Mouse (Mus musculus): Measurements from ENCODE around the gene Slc35a3.

The Slc35a3 gene

DNA sequence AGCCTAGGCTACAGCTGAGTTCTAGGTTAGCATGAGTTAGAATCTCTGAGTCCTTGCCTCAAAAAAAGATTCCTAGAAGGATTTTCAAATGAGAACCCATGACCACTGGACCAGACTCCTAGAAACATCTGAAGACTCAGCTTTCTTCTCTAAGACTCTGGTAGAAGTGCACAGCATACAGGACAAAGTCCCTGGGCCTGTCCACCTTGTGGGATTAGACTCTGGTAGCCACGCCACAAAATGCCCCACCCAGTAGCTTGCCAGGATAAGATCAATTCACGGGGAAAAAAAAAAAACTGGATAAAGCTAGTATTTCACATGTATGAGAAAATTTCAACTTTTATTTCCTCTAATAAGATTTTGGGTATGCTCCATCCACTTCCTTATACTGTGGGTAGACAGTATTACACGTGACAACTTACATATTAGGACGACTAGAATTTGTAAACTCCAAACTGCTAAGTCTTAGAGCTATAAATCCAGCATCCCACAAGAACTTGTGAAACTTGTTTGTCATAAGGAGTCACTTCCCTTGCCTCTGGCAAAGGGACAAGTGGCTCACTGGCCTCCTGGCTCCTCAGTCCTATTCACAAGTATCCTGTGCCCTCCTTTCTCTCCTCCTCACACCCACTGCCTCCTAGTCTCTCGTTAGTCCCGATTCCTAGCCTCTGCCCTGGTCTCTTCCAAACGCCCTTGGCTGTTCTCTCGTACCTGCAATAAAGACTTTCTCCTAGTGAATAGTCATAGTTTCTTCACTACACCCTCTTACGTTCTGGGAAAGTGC is 74.7 kb downstream of the Slc35a3 start:
- DNase-seq: no peak

DNA sequence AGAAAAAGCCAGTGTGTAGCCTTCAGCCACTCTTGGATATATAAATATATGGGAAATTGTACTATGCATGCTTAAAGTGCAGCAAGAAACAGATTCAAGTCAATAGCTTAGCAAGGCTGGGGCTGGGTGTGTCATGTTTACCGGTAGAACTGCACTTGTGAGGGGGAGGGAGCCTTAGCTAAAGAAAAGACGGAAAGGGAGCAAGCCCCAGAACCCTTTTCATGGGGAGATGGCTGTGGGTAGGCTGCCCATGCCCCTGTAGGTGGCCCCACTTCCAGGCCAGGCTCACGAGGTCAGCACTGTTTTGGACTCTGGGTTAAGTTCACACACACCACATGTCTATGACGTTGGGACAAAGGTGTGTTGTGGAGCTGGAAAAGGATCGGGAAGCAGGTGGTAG is 76.8 kb downstream of the Slc35a3 start:
- no peak for DNase-seq

DNA sequence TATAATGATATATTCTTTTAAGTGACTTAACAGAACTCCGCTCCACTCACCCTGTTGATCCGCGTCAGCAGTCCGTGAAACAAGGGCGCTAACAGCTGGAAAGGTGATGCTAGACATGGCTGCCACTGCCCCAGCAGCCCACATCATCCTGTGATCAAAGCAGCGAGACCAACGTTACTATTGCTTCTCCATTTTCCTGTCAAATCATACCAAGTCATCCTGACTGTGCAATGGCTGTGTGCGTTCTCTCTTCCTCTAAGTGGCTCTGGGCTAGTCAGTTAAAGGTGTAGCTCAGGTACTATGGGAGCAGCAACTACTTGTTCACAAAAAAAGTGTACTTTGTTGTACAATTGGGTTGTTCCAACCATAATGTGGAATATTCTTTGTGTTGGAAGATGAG is 77.8 kb downstream of the Slc35a3 start:
- DNase-seq: no peak

DNA sequence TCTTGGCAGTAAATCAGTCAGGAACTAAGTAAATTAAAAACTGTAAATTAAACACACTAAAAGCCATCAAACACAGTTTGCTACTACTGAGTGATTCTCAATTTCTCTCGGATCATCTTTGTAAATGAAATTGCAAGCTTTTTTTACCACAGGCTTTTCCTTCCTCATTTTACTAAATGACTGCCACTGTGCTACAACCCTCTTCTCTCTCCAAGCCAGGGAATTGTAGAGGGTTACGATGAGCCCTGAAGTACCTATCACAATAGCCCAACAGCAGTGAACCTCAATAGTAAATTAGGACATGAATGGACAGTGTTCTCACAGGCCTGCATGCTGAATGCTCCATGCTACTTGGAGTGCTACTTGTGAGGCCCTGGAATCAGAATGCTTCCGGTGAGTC is 78.5 kb downstream of the Slc35a3 start:
- no peak for DNase-seq

DNA sequence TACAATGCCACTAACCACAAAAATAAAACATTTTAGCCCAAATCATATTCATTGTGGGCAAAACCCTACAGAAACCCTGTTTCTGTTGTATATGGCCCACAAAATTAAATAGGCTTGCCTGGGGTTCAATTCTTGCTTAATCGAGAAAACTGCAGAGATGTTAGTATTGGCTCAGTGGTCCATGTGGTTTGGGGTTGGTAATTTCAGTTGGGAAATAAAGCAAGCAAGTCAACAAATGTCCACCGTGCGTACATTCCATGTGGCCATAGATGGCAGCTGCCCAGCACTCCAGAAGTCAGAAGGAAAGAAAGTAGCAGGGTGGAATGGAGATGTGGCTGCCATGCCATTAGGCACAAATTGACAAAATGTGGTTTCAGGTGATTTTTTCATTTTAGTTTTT is 79.7 kb downstream of the Slc35a3 start:
- no peak for DNase-seq

DNA sequence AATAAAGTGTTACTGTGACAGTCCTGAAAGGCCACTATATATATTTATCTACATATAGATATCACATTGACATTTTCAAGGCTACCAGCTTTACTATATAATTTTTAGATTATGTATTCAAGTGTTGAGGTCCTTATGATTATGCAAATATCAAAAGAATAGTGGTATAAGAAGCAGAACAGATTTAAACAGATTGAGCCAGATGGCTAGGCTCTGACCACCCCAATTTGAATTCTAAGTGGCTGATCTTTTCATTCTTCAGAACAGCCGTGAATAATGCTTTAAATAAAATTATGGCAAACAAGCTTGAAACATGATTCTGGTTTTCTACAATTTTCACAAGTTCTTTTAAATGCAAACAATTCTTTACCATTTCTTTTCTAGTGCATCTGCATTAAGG is 81.2 kb downstream of the Slc35a3 start:
- no peak for DNase-seq

DNA sequence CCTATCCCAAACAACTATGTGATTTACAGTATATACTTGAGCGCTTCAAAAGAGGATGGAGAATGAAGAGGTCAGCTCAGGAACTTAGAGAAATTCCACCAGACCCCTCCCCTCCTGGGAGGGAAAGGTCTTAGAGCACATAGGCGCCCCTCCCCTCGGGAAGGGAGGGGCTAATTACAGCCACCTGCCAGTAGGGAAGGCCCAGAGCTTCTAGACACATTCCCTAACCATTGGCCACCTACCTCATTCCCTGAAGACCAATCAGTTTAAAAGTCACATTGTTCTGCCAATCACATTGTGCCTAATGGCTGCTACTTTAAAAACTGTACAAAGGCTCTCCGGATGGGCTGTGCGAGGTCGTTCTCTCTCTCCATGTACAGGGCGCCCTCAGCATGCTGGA is 90.0 kb downstream of the Slc35a3 start:
- no peak for DNase-seq

DNA sequence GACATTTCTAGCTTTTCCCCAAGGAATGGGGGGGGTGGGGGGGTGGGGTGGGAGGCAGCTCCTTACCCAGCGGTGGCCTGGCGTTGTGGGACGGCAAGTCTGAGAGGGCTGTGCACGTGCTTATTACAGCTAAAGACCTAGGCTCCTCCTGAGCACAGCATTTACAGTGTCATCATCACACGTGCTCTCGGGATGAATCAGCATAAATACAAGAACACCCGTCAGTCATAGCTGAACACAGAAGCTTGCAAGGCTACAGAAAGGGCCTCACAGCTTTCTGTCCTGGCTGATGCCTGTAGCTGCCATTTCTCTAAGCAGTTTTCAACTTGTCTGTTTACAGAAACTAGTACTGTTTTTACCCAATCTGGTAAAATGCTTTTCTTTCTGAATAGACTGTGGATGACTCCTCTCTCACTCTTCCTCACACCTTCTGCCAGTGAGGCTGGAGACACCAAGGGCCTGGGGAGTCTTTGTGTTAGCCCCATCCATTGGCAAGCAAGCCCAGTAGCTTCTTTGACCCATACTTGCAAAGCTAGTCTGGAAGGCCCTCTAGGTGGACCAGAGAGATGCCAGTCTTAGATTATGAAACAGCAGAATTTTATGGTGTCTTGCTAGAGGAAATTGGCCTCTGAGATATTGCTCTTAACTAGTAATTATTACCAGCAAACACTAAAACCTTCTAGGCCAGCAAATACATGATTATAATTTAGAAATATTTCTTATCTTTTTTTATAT is 91.8 kb downstream of the Slc35a3 start:
- no peak for DNase-seq

All from right cerebral cortex, postnatal 25 days (tissue).